Mouse (Mus musculus): Measurements from ENCODE around the gene Lrrc17. TPM values are rescaled to one million over a fixed set of nuclear protein-coding genes. Genes with fewer than 3 reads are reported as not detected.

Gene Lrrc17
- total and polyA plus RNA-seq, 2 experiments from 2014 or later, result 3.1 to 7.9 TPM

- Histone ChIP-seq H3K4me2 (ENCODE audit: low read depth) (no peak overlapping the region), H3K36me3 (ENCODE audit: insufficient read depth) (no peaks in the 10 kb centered on the region), H3K27me3 (ENCODE audit: insufficient read depth, low read length) (no peaks in the 10 kb centered on the region), H3K4me3 (ENCODE audit: low read depth, low read length) (no peak overlapping the region), H3K9ac (no peak overlapping the region), H3K4me1 (ENCODE audit: insufficient read depth) (no peaks in the 10 kb centered on the region), H3K9me3 (ENCODE audit: low read length) (no peaks in the 10 kb centered on the region), H3K27ac (ENCODE audit: low read depth, low read length) (no peak overlapping the region)
- whole genome bisulfite sequencing, result 41% methylated on average over 4 of the region's 4 CpGs
- no peak for TF ChIP-seq CTCF (IDR thresholded peaks at IDR 0.05; ENCODE audit: low read depth)
- ATAC-seq (peak; percentile 66), DNase-seq (peak; percentile 40)
Measured at GRCm38 (mm10) chr5:21518207-21518606, 25.2 kb upstream of the Lrrc17 start.

DNA sequence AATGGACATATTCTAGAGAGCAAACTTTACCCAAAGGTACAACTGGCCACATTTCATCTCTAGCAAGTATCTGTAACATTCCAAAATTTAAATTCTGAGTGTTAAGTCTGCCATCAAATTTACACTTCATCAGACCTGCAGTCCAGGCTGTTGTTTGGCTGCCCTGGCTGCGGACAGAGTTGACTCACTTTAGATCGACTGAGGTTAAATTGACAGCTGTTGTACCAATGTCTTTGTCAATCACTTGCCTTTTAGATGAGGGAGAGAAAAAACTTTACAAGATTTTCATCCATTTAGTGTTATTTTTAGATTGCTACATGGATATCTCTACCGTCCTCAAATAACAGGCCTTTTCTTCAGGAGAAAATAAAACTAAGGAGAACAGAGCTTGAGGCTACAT is 24.2 kb upstream of the Lrrc17 start:
- H3K27me3 ChIP-seq (ENCODE audit: insufficient read depth, low read length), result no peaks in the 10 kb centered on the region
- 80% methylated on average over 3 of the region's 3 CpGs for WGBS
- DNase-seq, result no peak
- TF ChIP-seq CTCF (IDR thresholded peaks at IDR 0.05; ENCODE audit: low read depth), result no peak
- H3K4me1 ChIP-seq (ENCODE audit: insufficient read depth), result no peaks in the 10 kb centered on the region
- H3K36me3 ChIP-seq (ENCODE audit: insufficient read depth), result no peaks in the 10 kb centered on the region
- H3K9me3 ChIP-seq (ENCODE audit: low read length), result no peaks in the 10 kb centered on the region
- H3K4me3 ChIP-seq (ENCODE audit: low read depth, low read length), result no peak overlapping the region
- ATAC-seq, result no peak
- no peak overlapping the region for H3K9ac ChIP-seq
- no peak overlapping the region for H3K27ac ChIP-seq (ENCODE audit: low read depth, low read length)
- no peak overlapping the region for H3K4me2 ChIP-seq (ENCODE audit: low read depth)

- TF ChIP-seq CTCF (IDR thresholded peaks at IDR 0.05; ENCODE audit: low read depth), result no peak
- DNase-seq, result no peak
- Histone ChIP-seq H3K4me1 (ENCODE audit: insufficient read depth) (no peaks in the 10 kb centered on the region), H3K27me3 (ENCODE audit: insufficient read depth, low read length) (no peaks in the 10 kb centered on the region), H3K9ac (no peak overlapping the region), H3K9me3 (ENCODE audit: low read length) (no peaks in the 10 kb centered on the region), H3K4me2 (ENCODE audit: low read depth) (no peak overlapping the region), H3K27ac (ENCODE audit: low read depth, low read length) (no peak overlapping the region), H3K4me3 (ENCODE audit: low read depth, low read length) (no peak overlapping the region), H3K36me3 (ENCODE audit: insufficient read depth) (no peaks in the 10 kb centered on the region)
- 43% methylated on average over 11 of the region's 11 CpGs for WGBS
- ATAC-seq, result no peak
Measured at GRCm38 (mm10) chr5:21526835-21527485, 16.4 kb upstream of the Lrrc17 start.

- no peak overlapping the region for H3K4me2 ChIP-seq (ENCODE audit: low read depth)
- WGBS, result 76% methylated on average over 4 of the region's 4 CpGs
- TF ChIP-seq CTCF (IDR thresholded peaks at IDR 0.05; ENCODE audit: low read depth), result no peak
- no peak overlapping the region for H3K27ac ChIP-seq (ENCODE audit: low read depth, low read length)
- H3K36me3 ChIP-seq (ENCODE audit: insufficient read depth), result no peaks in the 10 kb centered on the region
- ATAC-seq (no peak), DNase-seq (no peak)
- no peak overlapping the region for H3K4me3 ChIP-seq (ENCODE audit: low read depth, low read length)
- no peaks in the 10 kb centered on the region for H3K4me1 ChIP-seq (ENCODE audit: insufficient read depth)
- H3K9me3 ChIP-seq (ENCODE audit: low read length), result no peaks in the 10 kb centered on the region
- no peaks in the 10 kb centered on the region for H3K27me3 ChIP-seq (ENCODE audit: insufficient read depth, low read length)
- H3K9ac ChIP-seq, result no peak overlapping the region
Measured at GRCm38 (mm10) chr5:21527488-21527911, 15.9 kb upstream of the Lrrc17 start.

DNA sequence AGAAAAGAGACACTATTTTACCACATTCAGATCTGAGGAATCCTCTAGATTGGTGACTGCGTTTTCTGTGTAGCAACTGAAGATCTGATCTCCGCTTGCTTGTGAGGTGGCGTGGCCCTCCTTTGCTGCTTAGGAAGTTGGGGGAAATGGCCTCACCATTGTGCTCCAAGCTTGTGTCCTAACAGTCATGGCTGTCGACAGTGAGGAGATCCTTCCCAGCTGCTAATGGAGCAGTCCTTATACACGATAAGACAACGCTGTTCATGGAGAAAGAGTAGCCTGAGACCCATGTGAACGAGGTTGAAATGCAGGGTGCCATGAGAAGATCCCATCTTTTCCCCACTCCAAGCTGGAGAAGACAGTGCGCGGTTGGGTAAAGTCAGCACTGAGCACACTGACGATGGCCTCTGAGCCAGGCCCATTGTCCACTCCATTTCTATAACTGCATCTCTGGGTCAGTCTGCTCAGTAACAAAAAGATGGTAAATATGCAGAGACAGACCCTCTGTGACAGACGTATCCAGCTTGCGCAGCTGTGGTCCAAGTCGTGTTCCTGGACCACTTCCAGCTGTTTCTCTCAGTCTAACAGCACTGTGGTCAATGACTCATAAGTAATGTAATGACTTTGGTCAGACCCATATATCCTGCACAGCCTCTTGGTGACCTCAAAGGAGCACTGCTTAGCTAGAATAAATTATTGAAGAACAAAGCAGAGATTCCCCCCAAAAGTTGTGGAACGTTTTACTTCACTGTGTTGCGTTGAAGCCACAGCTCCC is 15.1 kb upstream of the Lrrc17 start:
- DNase-seq, result no peak
- 93% methylated on average over 15 of the region's 15 CpGs for WGBS
- Histone ChIP-seq H3K4me3 (ENCODE audit: low read depth, low read length) (no peak overlapping the region), H3K9me3 (ENCODE audit: low read length) (no peaks in the 10 kb centered on the region), H3K36me3 (ENCODE audit: insufficient read depth) (no peaks in the 10 kb centered on the region), H3K4me1 (ENCODE audit: insufficient read depth) (no peaks in the 10 kb centered on the region), H3K4me2 (ENCODE audit: low read depth) (no peak overlapping the region), H3K9ac (no peak overlapping the region), H3K27me3 (ENCODE audit: insufficient read depth, low read length) (no peaks in the 10 kb centered on the region), H3K27ac (ENCODE audit: low read depth, low read length) (no peak overlapping the region)
- ATAC-seq, result no peak
- TF ChIP-seq CTCF (IDR thresholded peaks at IDR 0.05; ENCODE audit: low read depth), result no peak

DNA sequence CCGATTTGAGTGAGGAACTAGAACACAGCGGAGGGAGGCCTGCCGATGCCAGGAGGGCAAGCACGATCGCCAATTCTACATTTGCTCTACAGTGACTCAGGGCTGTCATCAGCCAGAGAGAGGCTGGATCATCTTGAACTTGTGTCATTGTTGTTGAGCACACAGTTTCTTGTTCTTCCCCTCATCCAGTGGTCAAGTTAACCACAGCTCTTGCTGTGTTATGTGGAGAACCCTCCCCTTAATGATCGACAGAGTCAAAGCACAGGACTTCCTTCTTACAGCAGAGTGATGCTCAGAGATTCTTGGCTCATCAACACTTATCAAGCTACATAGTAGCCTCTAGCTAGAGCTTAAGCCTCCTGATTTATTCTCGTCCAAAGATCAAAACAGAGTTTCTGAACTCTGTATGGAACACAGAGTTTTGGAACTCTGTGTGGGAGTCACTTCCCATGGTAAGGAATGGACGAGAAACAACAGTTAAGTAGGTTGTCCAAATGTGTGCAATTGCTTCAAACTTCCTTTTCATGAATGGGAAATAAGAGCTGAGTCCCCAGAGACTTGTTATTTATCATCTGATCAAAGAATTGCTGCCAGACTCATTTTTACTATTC is 14.1 kb upstream of the Lrrc17 start:
- Histone ChIP-seq H3K27ac (ENCODE audit: low read depth, low read length) (no peak overlapping the region), H3K9ac (no peak overlapping the region), H3K4me2 (ENCODE audit: low read depth) (no peak overlapping the region), H3K27me3 (ENCODE audit: insufficient read depth, low read length) (no peaks in the 10 kb centered on the region), H3K9me3 (ENCODE audit: low read length) (no peaks in the 10 kb centered on the region), H3K4me3 (ENCODE audit: low read depth, low read length) (no peak overlapping the region), H3K4me1 (ENCODE audit: insufficient read depth) (no peaks in the 10 kb centered on the region), H3K36me3 (ENCODE audit: insufficient read depth) (no peaks in the 10 kb centered on the region)
- TF ChIP-seq CTCF (IDR thresholded peaks at IDR 0.05; ENCODE audit: low read depth), result no peak
- ATAC-seq, result no peak
- no peak for DNase-seq
- 88% methylated on average over 8 of the region's 8 CpGs for WGBS

DNA sequence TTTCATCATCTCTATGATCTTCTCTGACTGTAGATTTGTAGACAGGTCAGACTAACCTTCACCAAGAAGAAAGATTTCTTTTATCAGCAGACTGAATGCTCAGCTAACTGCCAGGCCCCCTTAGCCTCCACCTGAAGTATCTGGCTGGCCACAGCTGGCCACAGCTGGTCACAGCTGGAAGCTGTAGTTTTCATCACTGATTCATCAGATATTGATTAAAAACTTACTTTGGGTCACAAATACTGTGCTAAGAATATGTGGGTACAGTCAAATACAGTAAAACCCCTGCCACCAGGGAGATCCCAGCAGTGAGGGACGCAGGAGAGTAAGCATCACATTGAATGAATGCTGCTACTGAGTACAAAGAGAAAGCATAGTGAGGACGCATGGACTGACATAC is 11.2 kb upstream of the Lrrc17 start:
- no peaks in the 10 kb centered on the region for H3K27me3 ChIP-seq (ENCODE audit: insufficient read depth, low read length)
- no peak for TF ChIP-seq CTCF (IDR thresholded peaks at IDR 0.05; ENCODE audit: low read depth)
- 85% methylated on average over 2 of the region's 2 CpGs for WGBS
- H3K4me2 ChIP-seq (ENCODE audit: low read depth), result no peak overlapping the region
- no peak overlapping the region for H3K4me3 ChIP-seq (ENCODE audit: low read depth, low read length)
- H3K4me1 ChIP-seq (ENCODE audit: insufficient read depth), result no peaks in the 10 kb centered on the region
- no peaks in the 10 kb centered on the region for H3K9me3 ChIP-seq (ENCODE audit: low read length)
- H3K9ac ChIP-seq, result no peak overlapping the region
- no peak for DNase-seq
- H3K27ac ChIP-seq (ENCODE audit: low read depth, low read length), result no peak overlapping the region
- no peaks in the 10 kb centered on the region for H3K36me3 ChIP-seq (ENCODE audit: insufficient read depth)
- ATAC-seq, result no peak

Measured in forebrain, postnatal 0 days (tissue).